Mouse (Mus musculus) ES-E14 (cell line): ENCODE data around the gene Bmp2k. TPM values are rescaled to one million over a fixed set of nuclear protein-coding genes. Genes with fewer than 3 reads are reported as not detected.

Source experiments
- DNase-seq: peaks from one replicate; pipeline ENCODE4 v3.0.0-alpha.2; 2013; ENCODE audit warnings: low read depth, low spot score
- H3K27ac ChIP-seq: 2 replicates; pipeline ENCODE4 v1.5.1; 2012; ENCODE audit warnings: low read depth, mild to moderate bottlenecking, low read length, moderate library complexity, mixed read lengths; ENCODE audit not compliant: poor library complexity, insufficient read depth, severe bottlenecking
- H3K36me3 ChIP-seq: 2 replicates; pipeline ENCODE4 v1.6.1; 2012; ENCODE audit warnings: mild to moderate bottlenecking, low read length, moderate library complexity, mixed read lengths; ENCODE audit not compliant: control insufficient read depth, poor library complexity, insufficient read depth, severe bottlenecking
- H3K4me1 ChIP-seq, 2 experiments: fragments of 150-350 bp in 1 of 2; sonication (generic) in 1 of 2; 2 replicates each; pipeline ENCODE4 v1.6.1; 2012; ENCODE audit warnings: low read length in 2 of 2, mild to moderate bottlenecking in 1 of 2, mixed read lengths in 1 of 2; ENCODE audit not compliant: control insufficient read depth in 2 of 2, insufficient read depth in 2 of 2, poor library complexity in 1 of 2
- H3K4me3 ChIP-seq, 2 experiments: fragments of 150-350 bp in 1 of 2; sonication (generic) in 1 of 2; 2 replicates each; pipeline ENCODE4 v1.5.1; 2012; ENCODE audit warnings: low read length in 2 of 2, low read depth in 1 of 2, mild to moderate bottlenecking in 1 of 2, mixed read lengths in 1 of 2; ENCODE audit not compliant: insufficient read depth in 1 of 2, poor library complexity in 1 of 2, severe bottlenecking in 1 of 2
- H3K9ac ChIP-seq: 2 replicates; pipeline ENCODE4 v1.6.1; 2012; ENCODE audit warnings: low read depth, mild to moderate bottlenecking, low read length, mixed read lengths; ENCODE audit not compliant: poor library complexity, insufficient read depth, severe bottlenecking
- H3K9me3 ChIP-seq: fragments of 150-350 bp; sonication (generic); 2 replicates; pipeline ENCODE4 v1.6.1; 2012; ENCODE audit warnings: low read depth, mild to moderate bottlenecking, low read length; ENCODE audit not compliant: control insufficient read depth, insufficient read depth
- CHD2 ChIP-seq: IDR thresholded peaks from 2 replicates; pipeline ENCODE4 v1.6.1; 2014; ENCODE audit warnings: mild to moderate bottlenecking, low read depth, low read length, inconsistent platforms
- HCFC1 ChIP-seq: IDR thresholded peaks from 2 replicates; pipeline ENCODE4 v1.6.1; 2012; ENCODE audit warnings: low read length, inconsistent platforms, borderline replicate concordance; ENCODE audit not compliant: insufficient read depth
- MAFK ChIP-seq: IDR thresholded peaks from 2 replicates; pipeline ENCODE4 v1.6.1; 2014; ENCODE audit warnings: mild to moderate bottlenecking, low read depth, low read length, inconsistent platforms; ENCODE audit not compliant: insufficient read depth
- ZC3H11A ChIP-seq: IDR thresholded peaks from 2 replicates; pipeline ENCODE4 v1.6.1; 2012; ENCODE audit warnings: low read depth, mild to moderate bottlenecking, inconsistent platforms, low read length, borderline replicate concordance
- ZNF384 ChIP-seq: IDR thresholded peaks from 2 replicates; pipeline ENCODE4 v1.6.1; 2012; ENCODE audit warnings: low read depth, low read length, inconsistent platforms
- in situ Hi-C, 2 experiments: fragments of 600-800 bp; cut with MboI; formaldehyde crosslinking; loops; one replicate each; pipeline ENCODE4 v1.15.1; 2025; ENCODE audit warnings: low sequenced_read_pairs in 2 of 2, inconsistent platforms in 1 of 2; ENCODE audit not compliant: unreplicated experiment in 2 of 2
- total RNA-seq: library from RNA; depleted of rRNA; stranded (reverse); fragments of 300-350 nt; gene quantifications from 2 replicates; pipeline ENCODE4 v1.2.3, GENCODE M21; 2012

Bmp2k gene
- total RNA-seq, 1 experiment = 7.1 TPM

- TF ChIP-seq ZC3H11A = no peak
- TF ChIP-seq ZNF384 = no peak
- TF ChIP-seq MAFK = no peak
- no peak for TF ChIP-seq CHD2
- no peak for TF ChIP-seq HCFC1
- no peak overlapping the region for H3K9ac ChIP-seq
- no peaks in the 10 kb centered on the region for H3K9me3 ChIP-seq
- in situ Hi-C loops = loop anchor here (10.0 to 25.0 kb wide), 2 partner anchors 172 to 194 kb away; no protein-coding TSS in a partner anchor
- DNase-seq = no peak
- no peak overlapping the region for H3K27ac ChIP-seq
- H3K4me3 ChIP-seq = no peak overlapping the region
- H3K4me1 ChIP-seq = no peaks in the 10 kb centered on the region
- H3K36me3 ChIP-seq = peaks cover 2% of the 10 kb centered on the region; the same call in 1 of the 2 replicates
These were observed 58.9 kb downstream of the Bmp2k start for GRCm38 (mm10) chr5:97056359-97056758.

DNA sequence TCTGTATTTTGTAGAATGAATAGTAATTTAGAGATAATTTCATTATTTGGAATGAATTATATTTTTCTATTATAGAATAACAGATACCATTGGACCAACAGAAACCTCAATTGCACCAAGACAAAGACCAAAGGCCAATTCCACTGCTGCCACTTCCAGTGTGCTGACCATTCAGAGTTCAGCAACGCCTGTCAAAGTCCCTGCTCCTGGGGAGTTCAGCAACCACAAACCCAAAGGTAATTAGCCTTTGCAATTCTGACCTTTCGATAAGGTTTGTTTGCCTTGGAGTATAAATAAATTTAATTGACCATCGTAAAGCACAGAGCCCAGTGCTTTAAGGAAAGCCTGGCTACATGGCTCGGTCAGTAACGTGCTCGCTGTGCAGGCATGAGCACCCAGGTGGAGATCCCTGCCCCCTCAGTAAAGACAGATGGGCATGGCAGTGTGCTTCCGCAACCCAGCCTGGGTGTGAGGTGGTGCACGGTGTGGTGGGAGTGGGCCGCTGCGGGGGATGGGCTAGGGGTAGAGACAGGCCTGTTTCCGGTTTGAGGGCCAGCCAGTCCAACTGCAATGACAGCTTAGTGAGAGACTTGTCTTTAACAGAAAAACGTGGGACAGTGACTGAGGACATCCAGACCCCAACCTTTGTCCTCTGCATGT, 59.4 kb downstream of the Bmp2k start:
- DNase-seq = no peak
- Histone ChIP-seq H3K36me3 (peaks cover 2% of the 10 kb centered on the region; the same call in 1 of the 2 replicates), H3K9ac (no peak overlapping the region), H3K4me3 (no peak overlapping the region), H3K27ac (no peak overlapping the region), H3K4me1 (no peaks in the 10 kb centered on the region), H3K9me3 (no peaks in the 10 kb centered on the region)
- TF ChIP-seq CHD2 (no peak), ZNF384 (no peak), MAFK (no peak), HCFC1 (no peak), ZC3H11A (no peak)
- in situ Hi-C loops = loop anchor here (10.0 to 25.0 kb wide), 2 partner anchors 172 to 195 kb away; no protein-coding TSS in a partner anchor

DNA sequence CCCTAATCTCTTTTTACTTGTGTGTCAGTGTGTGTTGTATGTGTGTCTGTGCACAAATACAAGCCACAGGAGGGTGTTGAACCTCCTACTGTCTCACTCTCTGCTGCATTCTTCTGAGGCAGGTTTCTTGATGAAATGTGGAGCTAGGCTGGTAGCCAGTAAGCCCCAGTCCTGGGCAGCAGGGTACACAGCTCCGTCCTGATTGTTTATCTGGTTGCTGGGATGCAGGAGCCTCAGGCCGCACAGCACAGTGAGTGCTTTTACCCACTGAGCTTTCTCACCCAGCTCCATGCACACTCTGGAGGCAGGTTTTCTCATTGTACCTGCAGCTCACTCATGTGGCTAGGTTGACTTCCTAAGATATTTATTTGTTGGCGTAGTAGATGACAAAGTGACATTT, 63.4 kb downstream of the Bmp2k start:
- no peak overlapping the region for H3K4me3 ChIP-seq
- no peaks in the 10 kb centered on the region for H3K4me1 ChIP-seq
- in situ Hi-C loops = loop anchor here in 1 of 2 experiments (25.0 kb wide), 1 partner anchor 199 kb away; no protein-coding TSS in a partner anchor

DNA sequence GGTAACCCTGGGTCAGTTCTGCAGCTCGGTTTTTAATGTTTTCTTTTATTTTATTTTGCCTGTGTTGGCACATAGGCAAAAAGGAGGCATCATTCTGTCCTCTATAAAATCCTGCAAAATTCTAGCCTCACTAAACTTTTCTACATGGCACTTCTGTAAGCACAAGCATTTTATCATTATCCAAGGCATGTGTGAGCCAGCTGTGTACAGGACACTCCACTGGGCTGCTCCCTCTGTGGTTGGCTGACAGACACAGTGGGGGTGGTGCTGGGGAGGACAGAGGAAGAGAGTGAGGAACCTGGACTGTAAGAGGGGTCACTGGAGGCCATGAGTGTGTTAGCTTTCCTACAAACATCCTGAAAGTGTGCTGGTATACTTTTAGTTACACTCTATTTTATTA, 64.6 kb downstream of the Bmp2k start:
- Histone ChIP-seq H3K9me3 (no peaks in the 10 kb centered on the region), H3K4me1 (no peaks in the 10 kb centered on the region), H3K27ac (no peak overlapping the region), H3K4me3 (no peak overlapping the region), H3K9ac (no peak overlapping the region), H3K36me3 (peaks cover 1% of the 10 kb centered on the region; the same call in 1 of the 2 replicates)
- DNase-seq = no peak
- in situ Hi-C loops = loop anchor here in 1 of 2 experiments (25.0 kb wide), 1 partner anchor 200 kb away; no protein-coding TSS in a partner anchor
- TF ChIP-seq HCFC1 (no peak), CHD2 (no peak), ZNF384 (no peak), ZC3H11A (no peak), MAFK (no peak)

More for the DNA sequence above, 63.4 kb downstream of the Bmp2k start:
- H3K9me3 ChIP-seq = no peaks in the 10 kb centered on the region
- no peak for TF ChIP-seq MAFK
- TF ChIP-seq ZNF384 = no peak
- TF ChIP-seq HCFC1 = no peak
- no peak for TF ChIP-seq CHD2
- no peak for DNase-seq
- peaks cover 2% of the 10 kb centered on the region; the same call in 1 of the 2 replicates for H3K36me3 ChIP-seq
- H3K27ac ChIP-seq = no peak overlapping the region
- no peak overlapping the region for H3K9ac ChIP-seq
